7 mouse cellular contexts compared by ENCODE assay signal in genomic region chr10:99168840-99169764, GRCm38 (mm10). TPM values are rescaled to one million over a fixed set of nuclear protein-coding genes. Genes with fewer than 3 reads are reported as not detected.
DNase-seq lines count a peak whose midpoint lies in the region; ATAC-seq lines count a peak whose summit lies in the region.

No protein-coding gene starts in this region.

- H3K9me3 ChIP-seq in liver, embryonic 11.5 days (ENCODE audit: control insufficient read depth, low read length): no peaks in the 10 kb centered on the region
- no peaks in the 10 kb centered on the region for H3K9me3 ChIP-seq in heart, embryonic 16.5 days (replicated peaks; ENCODE audit: control insufficient read depth, low read length)
- no peaks in the 10 kb centered on the region for H3K9me3 ChIP-seq in liver, embryonic 16.5 days (replicated peaks; ENCODE audit: control insufficient read depth, low read length)

- H3K36me3 ChIP-seq in liver, embryonic 11.5 days (ENCODE audit: control insufficient read depth, insufficient read depth, low read length): no peaks in the 10 kb centered on the region
- H3K36me3 ChIP-seq in heart, embryonic 16.5 days (ENCODE audit: control insufficient read depth, insufficient read depth): no peaks in the 10 kb centered on the region
- no peaks in the 10 kb centered on the region for H3K36me3 ChIP-seq in liver, embryonic 16.5 days (ENCODE audit: control insufficient read depth, insufficient read depth)

- H3K9ac ChIP-seq in liver, embryonic 11.5 days (ENCODE audit: low read depth, low read length): no peak overlapping the region
- no peak overlapping the region for H3K9ac ChIP-seq in heart, embryonic 16.5 days (ENCODE audit: low read length)
- no peak overlapping the region for H3K9ac ChIP-seq in liver, embryonic 16.5 days (ENCODE audit: low read depth, low read length)

- H3K4me3 ChIP-seq in liver, embryonic 11.5 days (ENCODE audit: low read depth, low read length): no peak overlapping the region
- no peak overlapping the region for H3K4me3 ChIP-seq in heart, embryonic 16.5 days (ENCODE audit: low read length)
- H3K4me3 ChIP-seq in liver, embryonic 16.5 days (ENCODE audit: low read depth, low read length): no peak overlapping the region

- H3K4me2 ChIP-seq in liver, embryonic 11.5 days: no peak overlapping the region
- H3K4me2 ChIP-seq in heart, embryonic 16.5 days (ENCODE audit: low read depth, low read length): no peak overlapping the region
- H3K4me2 ChIP-seq in liver, embryonic 16.5 days (ENCODE audit: low read depth, low read length): no peak overlapping the region

- peak; percentile 9 for DNase-seq in liver
- no peak for DNase-seq in liver, embryonic 11.5 days (ENCODE audit: low spot score)
- DNase-seq in cerebellum, adult 18-20 months: peak; percentile 22 to 37
- peak; percentile 66 for DNase-seq in thymus, postnatal 14 days
- DNase-seq in layer of hippocampus, postnatal 25 days (ENCODE audit: extremely low spot score in 1 of 2, low spot score in 1 of 2): no peak

- H3K27me3 ChIP-seq in liver, embryonic 11.5 days (replicated peaks; ENCODE audit: control insufficient read depth, insufficient read depth, low read length): no peaks in the 10 kb centered on the region
- H3K27me3 ChIP-seq in heart, embryonic 16.5 days (ENCODE audit: control insufficient read depth, insufficient read depth, low read length): no peaks in the 10 kb centered on the region
- no peaks in the 10 kb centered on the region for H3K27me3 ChIP-seq in liver, embryonic 16.5 days (ENCODE audit: control insufficient read depth, insufficient read depth, low read depth, low read length)

- no peak for ATAC-seq in liver, embryonic 11.5 days (replicated peaks; ENCODE audit: low FRiP score)
- ATAC-seq in heart, embryonic 16.5 days (replicated peaks; ENCODE audit: extremely low read depth, insufficient read depth, low FRiP score): peak; percentile 9; the same call in 1 of the 2 replicates
- ATAC-seq in liver, embryonic 16.5 days (ENCODE audit: low read depth): no peak

- no peak overlapping the region for H3K27ac ChIP-seq in liver, embryonic 11.5 days (ENCODE audit: low read depth, low read length)
- peak overlapping the region; percentile 70 for H3K27ac ChIP-seq in heart, embryonic 16.5 days (ENCODE audit: low read length)
- H3K27ac ChIP-seq in liver, embryonic 16.5 days (ENCODE audit: low read length): peak overlapping the region; percentile 13

- 80% methylated on average over 11 of the region's 11 CpGs for WGBS in liver, embryonic 11.5 days
- 66% methylated on average over 11 of the region's 11 CpGs for WGBS in heart, embryonic 16.5 days
- 52% methylated on average over 11 of the region's 11 CpGs for WGBS in liver, embryonic 16.5 days (ENCODE audit: insufficient replicate concordance)

- H3K4me1 ChIP-seq in liver, embryonic 11.5 days (replicated peaks; ENCODE audit: control insufficient read depth, insufficient read depth, low read length): peaks cover 7% of the 10 kb centered on the region; the same call in 1 of the 2 replicates
- H3K4me1 ChIP-seq in heart, embryonic 16.5 days (ENCODE audit: control insufficient read depth, insufficient read depth, low read length): peaks cover 33% of the 10 kb centered on the region
- H3K4me1 ChIP-seq in liver, embryonic 16.5 days (ENCODE audit: control insufficient read depth, low read depth, low read length): peaks cover 4% of the 10 kb centered on the region

RNA-seq across cellular contexts. Expression of gene Phxr2, which starts 43.0 kb away (rescaled TPM):
- polyA plus RNA-seq in liver, embryonic 11.5 days (2014; fragmentation: Nextera tagmentation; extraction: Ambion mirVana): 0.14 TPM in 1 of 2 replicates, not detected in the other
- polyA plus RNA-seq in heart, embryonic 16.5 days (2015; fragmentation: Nextera tagmentation; extraction: Ambion mirVana): not detected in 2 replicates
- not detected in 2 replicates for polyA plus RNA-seq in liver, embryonic 16.5 days (2015; fragmentation: Nextera tagmentation; extraction: Ambion mirVana)
- not detected for total RNA-seq in layer of hippocampus, postnatal 25 days (2021)

Comparison
In these comparisons a context has a peak if more than half of its experiments do, and no peak if none do; other contexts are left out.
1. DNase-seq: peak in liver (single experiment), cerebellum, adult 18-20 months (2 of 2) and thymus, postnatal 14 days (single experiment); none in liver, embryonic 11.5 days (single experiment) and layer of hippocampus, postnatal 25 days (0 of 2).